Mouse (Mus musculus) heart, embryonic 16.5 days (tissue): ENCODE data around the gene Aldh3a2. TPM values are rescaled to one million over a fixed set of nuclear protein-coding genes. Genes with fewer than 3 reads are reported as not detected.

Source experiments
- ATAC-seq: fragments of 200-750 bp; cut with Nextera tagmentation; replicated peaks from 2 replicates; pipeline ENCODE4 v1.8.0; 2017; ENCODE audit warnings: moderate number of reproducible peaks; ENCODE audit not compliant: insufficient read depth, low FRiP score; ENCODE audit errors: extremely low read depth
- H3K27ac ChIP-seq: fragments of 300-500 bp; sonication (generic); 2 replicates; pipeline ENCODE4 v1.5.1; 2014; ENCODE audit warnings: mild to moderate bottlenecking, low read length, control low read depth, moderate library complexity
- H3K27me3 ChIP-seq: fragments of 300-500 bp; sonication (generic); 2 replicates; pipeline ENCODE4 v1.6.1; 2014; ENCODE audit warnings: low read length, mixed read lengths; ENCODE audit not compliant: control insufficient read depth, insufficient read depth
- H3K36me3 ChIP-seq: fragments of 300-500 bp; sonication (generic); 2 replicates; pipeline ENCODE4 v1.6.1; 2014; ENCODE audit not compliant: control insufficient read depth, insufficient read depth
- H3K4me1 ChIP-seq: fragments of 300-500 bp; sonication (generic); 2 replicates; pipeline ENCODE4 v1.6.1; 2014; ENCODE audit warnings: low read length, mixed read lengths; ENCODE audit not compliant: control insufficient read depth, insufficient read depth
- H3K4me2 ChIP-seq: fragments of 300-500 bp; sonication (generic); 2 replicates; pipeline ENCODE4 v1.6.1; 2014; ENCODE audit warnings: low read depth, mild to moderate bottlenecking, control low read depth, low read length
- H3K4me3 ChIP-seq: fragments of 300-500 bp; sonication (generic); 2 replicates; pipeline ENCODE4 v1.5.1; 2014; ENCODE audit warnings: mild to moderate bottlenecking, control low read depth, low read length
- H3K9ac ChIP-seq: fragments of 300-500 bp; sonication (generic); 2 replicates; pipeline ENCODE4 v1.6.1; 2014; ENCODE audit warnings: low read length, control low read depth
- H3K9me3 ChIP-seq: fragments of 300-500 bp; sonication (generic); replicated peaks from 2 replicates; pipeline ENCODE4 v1.6.1; 2016; ENCODE audit warnings: low read length; ENCODE audit not compliant: control insufficient read depth
- WGBS: fragments of 180-500 bp; shearing (Covaris S2); extraction: QIAGEN DNeasy Blood & Tissue Kit; methylation state at CpG from one replicate; pipeline ENCODE4 v1.1.7; 2014; 5-methylcytosine and 5-hydroxymethylcytosine counted together
- polyA plus RNA-seq: library from polyadenylated mRNA; unstranded; fragments of >200 nt; fragmentation: Nextera tagmentation; extraction: Ambion mirVana; gene quantifications from 2 replicates; pipeline ENCODE4 v1.2.1, GENCODE M21; 2015

Gene Aldh3a2
- polyA plus RNA-seq, 1 experiment from 2014 or later: 33.2 TPM

GRCm38 (mm10) chr11:61228406-61228805, 38.9 kb downstream of the Aldh3a2 start:
- Histone ChIP-seq H3K9me3 (no peaks in the 10 kb centered on the region), H3K4me1 (peaks cover 27% of the 10 kb centered on the region), H3K9ac (no peak overlapping the region), H3K4me3 (no peak overlapping the region), H3K36me3 (no peaks in the 10 kb centered on the region), H3K4me2 (no peak overlapping the region), H3K27me3 (no peaks in the 10 kb centered on the region), H3K27ac (no peak overlapping the region)
- WGBS: 53% methylated on average over 3 of the region's 3 CpGs
- no peak for ATAC-seq

GRCm38 (mm10) chr11:61227816-61228215, 39.4 kb downstream of the Aldh3a2 start:
- ATAC-seq: no peak
- Histone ChIP-seq H3K27me3 (no peaks in the 10 kb centered on the region), H3K4me3 (no peak overlapping the region), H3K4me2 (no peak overlapping the region), H3K27ac (no peak overlapping the region), H3K9me3 (no peaks in the 10 kb centered on the region), H3K9ac (no peak overlapping the region), H3K4me1 (peaks cover 27% of the 10 kb centered on the region), H3K36me3 (no peaks in the 10 kb centered on the region)
- 59% methylated on average over 8 of the region's 8 CpGs for WGBS

GRCm38 (mm10) chr11:61225941-61226412, 41.3 kb downstream of the Aldh3a2 start:
- WGBS: 48% methylated on average over 6 of the region's 6 CpGs
- Histone ChIP-seq H3K4me1 (peaks cover 24% of the 10 kb centered on the region), H3K4me3 (no peak overlapping the region), H3K27ac (peak overlapping the region; percentile 34; the same call in 1 of the 2 replicates), H3K27me3 (no peaks in the 10 kb centered on the region), H3K9me3 (no peaks in the 10 kb centered on the region), H3K4me2 (no peak overlapping the region), H3K36me3 (no peaks in the 10 kb centered on the region), H3K9ac (no peak overlapping the region; the same call in 1 of the 2 replicates)
- ATAC-seq: peak; percentile 77

- no peak overlapping the region for H3K4me3 ChIP-seq
- no peaks in the 10 kb centered on the region for H3K27me3 ChIP-seq
- peaks cover 24% of the 10 kb centered on the region for H3K4me1 ChIP-seq
- H3K4me2 ChIP-seq: no peak overlapping the region
- H3K36me3 ChIP-seq: no peaks in the 10 kb centered on the region
- WGBS: 71% methylated on average over 4 of the region's 4 CpGs
- H3K9ac ChIP-seq: no peak overlapping the region
- no peak for ATAC-seq
- H3K9me3 ChIP-seq: no peaks in the 10 kb centered on the region
- H3K27ac ChIP-seq: no peak overlapping the region
Observed at GRCm38 (mm10) chr11:61225511-61225910, 41.8 kb downstream of the Aldh3a2 start.

DNA sequence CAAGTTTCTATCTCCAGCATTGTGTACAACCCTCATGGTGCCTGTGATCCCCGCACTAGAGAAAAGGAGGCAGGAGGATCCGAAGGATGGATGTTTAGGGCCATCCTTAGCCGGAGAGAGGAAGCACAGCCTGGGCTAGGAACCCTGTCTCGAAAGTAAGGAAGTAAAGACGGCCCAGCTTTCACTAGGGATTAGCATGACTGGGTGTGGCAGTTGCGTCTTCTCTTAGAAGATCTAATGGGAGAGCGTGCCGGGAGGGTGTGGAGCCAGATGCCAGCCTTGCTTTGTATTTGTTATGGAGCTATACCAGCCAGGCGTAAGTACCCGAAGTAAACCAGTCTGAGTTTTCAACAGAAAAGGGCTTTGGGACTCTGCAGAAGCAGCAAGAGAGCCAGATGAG, 42.4 kb downstream of the Aldh3a2 start:
- H3K9me3 ChIP-seq: no peaks in the 10 kb centered on the region
- H3K27ac ChIP-seq: no peak overlapping the region
- H3K4me1 ChIP-seq: peaks cover 24% of the 10 kb centered on the region
- ATAC-seq: no peak
- WGBS: 91% methylated on average over 10 of the region's 10 CpGs
- H3K27me3 ChIP-seq: no peaks in the 10 kb centered on the region
- H3K4me3 ChIP-seq: no peak overlapping the region
- no peaks in the 10 kb centered on the region for H3K36me3 ChIP-seq
- no peak overlapping the region for H3K9ac ChIP-seq
- no peak overlapping the region for H3K4me2 ChIP-seq

GRCm38 (mm10) chr11:61224234-61224744, 43.0 kb downstream of the Aldh3a2 start:
- Histone ChIP-seq H3K9ac (no peak overlapping the region), H3K4me1 (peaks cover 24% of the 10 kb centered on the region), H3K27ac (no peak overlapping the region), H3K27me3 (no peaks in the 10 kb centered on the region), H3K4me3 (no peak overlapping the region), H3K36me3 (no peaks in the 10 kb centered on the region), H3K9me3 (no peaks in the 10 kb centered on the region), H3K4me2 (no peak overlapping the region)
- no peak for ATAC-seq
- 32% methylated on average over 6 of the region's 6 CpGs for WGBS

DNA sequence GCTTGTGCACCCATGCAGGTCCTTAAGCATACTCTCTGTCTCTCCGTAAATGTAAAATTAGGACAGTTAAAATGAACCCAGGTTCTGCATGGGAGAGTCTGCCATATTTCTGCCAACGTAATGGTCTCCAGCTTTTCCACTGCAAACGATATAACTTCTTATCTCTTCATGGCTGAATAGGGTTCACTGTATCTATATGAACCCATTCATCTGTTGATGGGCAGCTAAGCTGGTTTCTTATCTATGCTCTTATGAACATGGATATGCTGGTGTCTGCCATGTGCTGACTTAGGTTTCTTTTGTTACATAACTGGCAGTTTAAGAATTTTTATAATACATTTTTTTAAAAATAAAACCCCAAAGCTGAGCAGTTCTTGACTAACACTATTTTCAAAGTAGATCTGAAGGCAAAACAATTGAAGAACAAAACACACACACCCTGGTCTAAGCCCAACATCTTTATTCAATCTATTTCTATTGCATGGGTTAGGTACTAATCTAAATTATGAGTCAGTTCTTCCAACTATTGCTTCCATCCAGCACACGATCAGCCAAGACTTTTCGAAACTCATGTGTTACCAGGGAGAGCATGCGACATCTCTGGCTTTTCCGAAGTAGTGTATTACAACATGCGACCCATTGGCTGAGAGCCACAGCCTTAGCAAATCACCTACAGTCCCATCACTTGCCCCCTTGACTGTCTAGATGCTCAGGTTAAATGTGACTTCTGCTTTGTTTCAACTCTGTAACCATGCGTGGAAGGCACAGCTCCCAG, 44.1 kb downstream of the Aldh3a2 start:
- Histone ChIP-seq H3K27me3 (no peaks in the 10 kb centered on the region), H3K4me1 (peaks cover 20% of the 10 kb centered on the region), H3K9ac (no peak overlapping the region), H3K4me2 (no peak overlapping the region), H3K27ac (no peak overlapping the region), H3K9me3 (no peaks in the 10 kb centered on the region), H3K4me3 (no peak overlapping the region), H3K36me3 (no peaks in the 10 kb centered on the region)
- WGBS: 83% methylated on average over 9 of the region's 9 CpGs
- ATAC-seq: no peak

GRCm38 (mm10) chr11:61222007-61222406, 45.3 kb downstream of the Aldh3a2 start:
- H3K27ac ChIP-seq: no peak overlapping the region
- 88% methylated on average over 1 of the region's 1 CpGs for WGBS
- no peaks in the 10 kb centered on the region for H3K27me3 ChIP-seq
- no peak for ATAC-seq
- H3K36me3 ChIP-seq: no peaks in the 10 kb centered on the region
- H3K4me2 ChIP-seq: no peak overlapping the region
- H3K9ac ChIP-seq: no peak overlapping the region
- no peak overlapping the region for H3K4me3 ChIP-seq
- peaks cover 14% of the 10 kb centered on the region for H3K4me1 ChIP-seq
- no peaks in the 10 kb centered on the region for H3K9me3 ChIP-seq

- Histone ChIP-seq H3K4me3 (no peak overlapping the region), H3K4me2 (no peak overlapping the region), H3K4me1 (peaks cover 4% of the 10 kb centered on the region; the same call in 1 of the 2 replicates), H3K9ac (no peak overlapping the region), H3K36me3 (no peaks in the 10 kb centered on the region), H3K27me3 (no peaks in the 10 kb centered on the region), H3K27ac (no peak overlapping the region), H3K9me3 (no peaks in the 10 kb centered on the region)
- ATAC-seq: no peak
- WGBS: 52% methylated on average over 9 of the region's 9 CpGs
Observed at GRCm38 (mm10) chr11:61220156-61220881, 46.9 kb downstream of the Aldh3a2 start.
